Mouse (Mus musculus) kidney, adult 2 months (tissue): ENCODE results near the gene Zbtb8os.

Experiments
- CTCF ChIP-seq: fragments of 200-500 bp; conservative IDR thresholded peaks from 2 replicates; pipeline ENCODE4 v1.5.1; 2011; ENCODE audit warnings: low read depth, mild to moderate bottlenecking, control low read depth, low read length, moderate library complexity, mixed read lengths; ENCODE audit not compliant: insufficient read depth, insufficient read length
- POLR2A ChIP-seq: fragments of 200-500 bp; IDR thresholded peaks from one replicate; pipeline ENCODE4 v1.6.1; 2011; ENCODE audit warnings: low read depth, low read length, control low read depth

GRCm38 (mm10) chr4:129346481-129347154, 11.1 kb downstream of the Zbtb8os start:
- TF ChIP-seq CTCF (no peak), POLR2A (no peak)
